Mouse (Mus musculus): ENCODE measurements around the gene Gtpbp1.

Gene Gtpbp1

GRCm38 (mm10) chr15:79716710-79717109 is 26.1 kb downstream of the Gtpbp1 start:
- in situ Hi-C loops (cut with MboI, MseI), result no loop called here

- in situ Hi-C loops (cut with MboI, MseI), result no loop called here
Observed at GRCm38 (mm10) chr15:79720267-79720666, 29.6 kb downstream of the Gtpbp1 start.

- in situ Hi-C loops (cut with MboI, MseI), result no loop called here
Observed at GRCm38 (mm10) chr15:79720796-79721195, 30.2 kb downstream of the Gtpbp1 start.

- in situ Hi-C loops (cut with MboI, MseI), result no loop called here
Observed at GRCm38 (mm10) chr15:79723439-79723838, 32.8 kb downstream of the Gtpbp1 start.

GRCm38 (mm10) chr15:79725190-79725789 is 34.6 kb downstream of the Gtpbp1 start:
- in situ Hi-C loops (cut with MboI, MseI), result loop anchor here (5.0 kb wide), 1 partner anchor 48 kb away; no protein-coding TSS in a partner anchor

- in situ Hi-C loops (cut with MboI, MseI), result loop anchor here (5.0 kb wide), 1 partner anchor 51 kb away; no protein-coding TSS in a partner anchor
Observed at GRCm38 (mm10) chr15:79727840-79728239, 37.2 kb downstream of the Gtpbp1 start.

- in situ Hi-C loops (cut with MboI, MseI), result loop anchor here (5.0 kb wide), 1 partner anchor 51 kb away; no protein-coding TSS in a partner anchor
Observed at GRCm38 (mm10) chr15:79728311-79728710, 37.7 kb downstream of the Gtpbp1 start.

GRCm38 (mm10) chr15:79728731-79729388 is 38.2 kb downstream of the Gtpbp1 start:
- in situ Hi-C loops (cut with MboI, MseI), result loop anchor here (5.0 kb wide), 1 partner anchor 52 kb away; no protein-coding TSS in a partner anchor

- in situ Hi-C loops (cut with MboI, MseI), result no loop called here
Observed at GRCm38 (mm10) chr15:79731554-79731953, 40.9 kb downstream of the Gtpbp1 start.

- in situ Hi-C loops (cut with MboI, MseI), result no loop called here
Observed at GRCm38 (mm10) chr15:79733192-79733591, 42.5 kb downstream of the Gtpbp1 start.

- in situ Hi-C loops (cut with MboI, MseI), result no loop called here
Observed at GRCm38 (mm10) chr15:79733640-79734039, 43.0 kb downstream of the Gtpbp1 start.

- in situ Hi-C loops (cut with MboI, MseI), result no loop called here
Observed at GRCm38 (mm10) chr15:79734311-79734710, 43.7 kb downstream of the Gtpbp1 start.

GRCm38 (mm10) chr15:79740739-79741138 is 50.1 kb downstream of the Gtpbp1 start:
- in situ Hi-C loops (cut with MboI, MseI), result no loop called here

- in situ Hi-C loops (cut with MboI, MseI), result no loop called here
Observed at GRCm38 (mm10) chr15:79741173-79741858, 50.7 kb downstream of the Gtpbp1 start.

- in situ Hi-C loops (cut with MboI, MseI), result no loop called here
Observed at GRCm38 (mm10) chr15:79741921-79742705, 51.5 kb downstream of the Gtpbp1 start, which contains the start of gene Sun2. Sun2 (minus strand) TSS chr15:79742536.

- in situ Hi-C loops (cut with MboI, MseI), result no loop called here
Observed at GRCm38 (mm10) chr15:79742706-79743023, 52.0 kb downstream of the Gtpbp1 start.

GRCm38 (mm10) chr15:79744001-79744400 is 53.4 kb downstream of the Gtpbp1 start:
- in situ Hi-C loops (cut with MboI, MseI), result no loop called here

- in situ Hi-C loops (cut with MboI, MseI), result no loop called here
Observed at GRCm38 (mm10) chr15:79744742-79745141, 54.1 kb downstream of the Gtpbp1 start.

- in situ Hi-C loops (cut with MboI, MseI), result no loop called here
Observed at GRCm38 (mm10) chr15:79745312-79745711, 54.7 kb downstream of the Gtpbp1 start.

GRCm38 (mm10) chr15:79745883-79746282 is 55.2 kb downstream of the Gtpbp1 start:
- in situ Hi-C loops (cut with MboI, MseI), result no loop called here

GRCm38 (mm10) chr15:79747998-79748397 is 57.4 kb downstream of the Gtpbp1 start:
- in situ Hi-C loops (cut with MboI, MseI), result no loop called here

- in situ Hi-C loops (cut with MboI, MseI), result no loop called here
Observed at GRCm38 (mm10) chr15:79749162-79749561, 58.5 kb downstream of the Gtpbp1 start.
